Mouse (Mus musculus): ENCODE measurements around the gene Krt83. TPM values are rescaled to one million over a fixed set of nuclear protein-coding genes. Genes with fewer than 3 reads are reported as not detected.
A peak's percentile ranks its signal among the peaks of the same experiment; 100 is the strongest.

Gene Krt83
- polyA plus RNA-seq, 2 experiments = 0.06 TPM; not detected in 1

GRCm38 (mm10) chr15:101479007-101479665 lies 12.2 kb downstream of the Krt83 start:
- no peak overlapping the region; the same call in 1 of the 2 replicates for H3K9ac ChIP-seq (ENCODE audit: low read depth, low read length, severe bottlenecking)
- no peak for ATAC-seq (ENCODE audit: low FRiP score, low read depth)
- TF ChIP-seq POLR2A (IDR thresholded peaks at IDR 0.05; ENCODE audit: borderline replicate concordance, extremely low read depth, insufficient read depth, insufficient read length) = no peak
- 11% methylated on average over 31 of the region's 31 CpGs for WGBS
- H3K27ac ChIP-seq (replicated peaks; ENCODE audit: low read depth, low read length) = no peak overlapping the region
- H3K27me3 ChIP-seq (ENCODE audit: control insufficient read depth, insufficient read depth, low read length) = peaks cover 9% of the 10 kb centered on the region; the same call in 1 of the 2 replicates
- H3K4me1 ChIP-seq (ENCODE audit: control insufficient read depth, insufficient read depth, low read length) = 0 out of 2 replicates have a peak, but pooled peaks cover 4% of the 10 kb centered on the region
- peak; percentile 28 for DNase-seq (ENCODE audit: low spot score)
- peak overlapping the region; percentile 48 for H3K4me2 ChIP-seq (replicated peaks; ENCODE audit: low read depth, low read length, severe bottlenecking)
- no peaks in the 10 kb centered on the region for H3K36me3 ChIP-seq (ENCODE audit: control insufficient read depth, insufficient read depth, low read length)
- peak overlapping the region; percentile 24 for H3K4me3 ChIP-seq (replicated peaks; ENCODE audit: low read length)
- no peaks in the 10 kb centered on the region for H3K9me3 ChIP-seq (ENCODE audit: control insufficient read depth, low read length)

- no peak within 1 kb of the TSS for H3K4me3 ChIP-seq (replicated peaks; ENCODE audit: low read length)
- no peak within 1 kb of the TSS for H3K4me2 ChIP-seq (replicated peaks; ENCODE audit: low read depth, low read length, severe bottlenecking)
- H3K27me3 ChIP-seq (ENCODE audit: control insufficient read depth, insufficient read depth, low read length) = no peaks in the 10 kb centered on the region
- H3K9ac ChIP-seq (ENCODE audit: low read depth, low read length, severe bottlenecking) = no peak within 1 kb of the TSS
- WGBS = 19% methylated on average over 10 of the region's 10 CpGs
- ATAC-seq (ENCODE audit: low FRiP score, low read depth) = no peak
- no peaks in the 10 kb centered on the region for H3K36me3 ChIP-seq (ENCODE audit: control insufficient read depth, insufficient read depth, low read length)
- DNase-seq (ENCODE audit: low spot score) = peak; percentile 66
- no peak for TF ChIP-seq POLR2A (IDR thresholded peaks at IDR 0.05; ENCODE audit: borderline replicate concordance, extremely low read depth, insufficient read depth, insufficient read length)
- no peaks in the 10 kb centered on the region for H3K4me1 ChIP-seq (ENCODE audit: control insufficient read depth, insufficient read depth, low read length)
- H3K9me3 ChIP-seq (ENCODE audit: control insufficient read depth, low read length) = no peaks in the 10 kb centered on the region
- no peak within 1 kb of the TSS for H3K27ac ChIP-seq (replicated peaks; ENCODE audit: low read depth, low read length)
Observed at GRCm38 (mm10) chr15:101472952-101473528, 18.3 kb downstream of the Krt83 start, which contains the start of gene Krt86. Gene Krt86 (plus strand): TSS chr15:101473478.

GRCm38 (mm10) chr15:101469093-101469492 lies 22.2 kb downstream of the Krt83 start:
- no peak for TF ChIP-seq POLR2A (IDR thresholded peaks at IDR 0.05; ENCODE audit: borderline replicate concordance, extremely low read depth, insufficient read depth, insufficient read length)
- WGBS = 81% methylated on average over 4 of the region's 4 CpGs

GRCm38 (mm10) chr15:101463651-101464050 lies 27.7 kb downstream of the Krt83 start, which contains the start of gene Krt81:
Gene Krt81 (minus strand): TSS chr15:101463751.
- ATAC-seq (ENCODE audit: low FRiP score, low read depth) (no peak), DNase-seq (ENCODE audit: low spot score) (no peak)
- H3K9me3 ChIP-seq (ENCODE audit: control insufficient read depth, low read length) = no peaks in the 10 kb centered on the region
- no peak within 1 kb of the TSS for H3K27ac ChIP-seq (replicated peaks; ENCODE audit: low read depth, low read length)
- 84% methylated on average over 12 of the region's 13 CpGs for WGBS
- no peak within 1 kb of the TSS for H3K4me2 ChIP-seq (replicated peaks; ENCODE audit: low read depth, low read length, severe bottlenecking)
- no peak for TF ChIP-seq POLR2A (IDR thresholded peaks at IDR 0.05; ENCODE audit: borderline replicate concordance, extremely low read depth, insufficient read depth, insufficient read length)
- H3K27me3 ChIP-seq (ENCODE audit: control insufficient read depth, insufficient read depth, low read length) = no peaks in the 10 kb centered on the region
- H3K4me3 ChIP-seq (replicated peaks; ENCODE audit: low read length) = no peak within 1 kb of the TSS
- no peaks in the 10 kb centered on the region for H3K4me1 ChIP-seq (ENCODE audit: control insufficient read depth, insufficient read depth, low read length)
- no peak within 1 kb of the TSS for H3K9ac ChIP-seq (ENCODE audit: low read depth, low read length, severe bottlenecking)
- no peaks in the 10 kb centered on the region for H3K36me3 ChIP-seq (ENCODE audit: control insufficient read depth, insufficient read depth, low read length)

More at GRCm38 (mm10) chr15:101469093-101469492, 22.2 kb downstream of the Krt83 start:
- Histone ChIP-seq H3K27ac (replicated peaks; ENCODE audit: low read depth, low read length) (no peak overlapping the region), H3K9me3 (ENCODE audit: control insufficient read depth, low read length) (no peaks in the 10 kb centered on the region), H3K36me3 (ENCODE audit: control insufficient read depth, insufficient read depth, low read length) (no peaks in the 10 kb centered on the region), H3K4me3 (replicated peaks; ENCODE audit: low read length) (no peak overlapping the region), H3K4me2 (replicated peaks; ENCODE audit: low read depth, low read length, severe bottlenecking) (no peak overlapping the region), H3K9ac (ENCODE audit: low read depth, low read length, severe bottlenecking) (no peak overlapping the region), H3K27me3 (ENCODE audit: control insufficient read depth, insufficient read depth, low read length) (no peaks in the 10 kb centered on the region), H3K4me1 (ENCODE audit: control insufficient read depth, insufficient read depth, low read length) (no peaks in the 10 kb centered on the region)
- DNase-seq (ENCODE audit: low spot score) = no peak
- no peak for ATAC-seq (ENCODE audit: low FRiP score, low read depth)

GRCm38 (mm10) chr15:101459283-101459682 lies 32.0 kb downstream of the Krt83 start:
- 0 out of 2 replicates have a peak, but pooled peaks cover 3% of the 10 kb centered on the region for H3K9me3 ChIP-seq (ENCODE audit: control insufficient read depth, low read length)
- no peaks in the 10 kb centered on the region for H3K36me3 ChIP-seq (ENCODE audit: control insufficient read depth, insufficient read depth, low read length)
- no peak overlapping the region for H3K27ac ChIP-seq (replicated peaks; ENCODE audit: low read depth, low read length)
- ATAC-seq (ENCODE audit: low FRiP score, low read depth) (no peak), DNase-seq (ENCODE audit: low spot score) (no peak)
- no peak overlapping the region for H3K9ac ChIP-seq (ENCODE audit: low read depth, low read length, severe bottlenecking)
- no peak for TF ChIP-seq POLR2A (IDR thresholded peaks at IDR 0.05; ENCODE audit: borderline replicate concordance, extremely low read depth, insufficient read depth, insufficient read length)
- no peak overlapping the region for H3K4me3 ChIP-seq (replicated peaks; ENCODE audit: low read length)
- H3K4me1 ChIP-seq (ENCODE audit: control insufficient read depth, insufficient read depth, low read length) = no peaks in the 10 kb centered on the region
- no peak overlapping the region for H3K4me2 ChIP-seq (replicated peaks; ENCODE audit: low read depth, low read length, severe bottlenecking)
- H3K27me3 ChIP-seq (ENCODE audit: control insufficient read depth, insufficient read depth, low read length) = no peaks in the 10 kb centered on the region
- WGBS = 65% methylated on average over 14 of the region's 14 CpGs

Data from limb, embryonic 14.5 days (tissue).